Mouse (Mus musculus) intestine, embryonic 14.5 days (tissue): Measurements from ENCODE around the gene Tmem108. TPM values are rescaled to one million over a fixed set of nuclear protein-coding genes. Genes with fewer than 3 reads are reported as not detected.

Source experiments
- ATAC-seq: fragments of 200-750 bp; cut with Nextera tagmentation; replicated peaks from 2 replicates; pipeline ENCODE4 v1.8.0; 2017; ENCODE audit warnings: low read depth, moderate number of reproducible peaks, moderate TSS enrichment, moderate library complexity; ENCODE audit not compliant: low FRiP score, low TSS enrichment
- DNase-seq: peaks from one replicate; pipeline ENCODE4 v3.0.0-alpha.2; 2018; ENCODE audit warnings: low spot score
- H3K27ac ChIP-seq: fragments of 300-500 bp; sonication (generic); 2 replicates; pipeline ENCODE4 v1.5.1; 2014; ENCODE audit warnings: low read depth, mild to moderate bottlenecking, control low read depth
- H3K27me3 ChIP-seq: fragments of 300-500 bp; sonication (generic); replicated peaks from 2 replicates; pipeline ENCODE4 v1.6.1; 2014; ENCODE audit warnings: low read length, control low read depth; ENCODE audit not compliant: control insufficient read depth, insufficient read depth
- H3K36me3 ChIP-seq: fragments of 300-500 bp; sonication (generic); 2 replicates; pipeline ENCODE4 v1.6.1; 2014; ENCODE audit warnings: low read length, control low read depth; ENCODE audit not compliant: control insufficient read depth, insufficient read depth
- H3K4me1 ChIP-seq: fragments of 300-500 bp; sonication (generic); replicated peaks from 2 replicates; pipeline ENCODE4 v1.6.1; 2014; ENCODE audit warnings: low read length, control low read depth, mixed read lengths; ENCODE audit not compliant: control insufficient read depth, insufficient read depth
- H3K4me2 ChIP-seq: fragments of 300-500 bp; sonication (generic); 2 replicates; pipeline ENCODE4 v1.6.1; 2014; ENCODE audit warnings: low read length
- H3K4me3 ChIP-seq: fragments of 300-500 bp; sonication (generic); 2 replicates; pipeline ENCODE4 v1.5.1; 2014; ENCODE audit warnings: low read depth, low read length, control low read depth, mixed read lengths
- H3K9ac ChIP-seq: fragments of 300-500 bp; sonication (generic); 2 replicates; pipeline ENCODE4 v1.6.1; 2014; ENCODE audit warnings: mild to moderate bottlenecking, low read length
- H3K9me3 ChIP-seq: fragments of 300-500 bp; sonication (generic); 2 replicates; pipeline ENCODE4 v1.6.1; 2016; ENCODE audit warnings: low read length, control low read depth; ENCODE audit not compliant: control insufficient read depth
- WGBS: fragments of 180-500 bp; shearing (Covaris S2); extraction: QIAGEN DNeasy Blood & Tissue Kit; methylation state at CpG from one replicate; pipeline ENCODE4 v1.1.7; 2014; 5-methylcytosine and 5-hydroxymethylcytosine counted together
- polyA plus RNA-seq: library from polyadenylated mRNA; unstranded; fragments of >200 nt; fragmentation: Nextera tagmentation; extraction: Ambion mirVana; gene quantifications from 2 replicates; pipeline ENCODE4 v1.2.1, GENCODE M21; 2014

Tmem108 gene
- polyA plus RNA-seq, 1 experiment from 2014 or later, result 21.2 TPM

DNA sequence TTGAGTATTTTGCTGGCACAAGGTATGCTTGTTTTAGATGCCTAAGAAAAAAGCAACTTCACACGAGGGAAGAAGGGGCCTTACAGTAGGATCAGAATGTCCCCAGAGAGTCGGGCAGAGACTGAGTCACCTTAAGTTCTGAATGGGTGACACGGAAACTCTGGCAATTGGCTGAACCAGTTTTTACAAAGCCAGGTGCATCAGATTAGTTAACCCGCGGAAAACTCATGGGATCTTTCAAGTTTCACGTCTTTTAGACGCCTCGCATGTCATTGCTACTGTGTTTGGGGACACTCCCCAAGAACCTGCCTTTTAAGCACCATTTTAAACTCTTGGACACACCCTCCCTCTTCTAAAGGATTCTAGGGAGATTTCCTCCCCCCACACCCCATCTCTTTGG, 1.3 kb downstream of the Tmem108 start:
- no peak overlapping the region for H3K27ac ChIP-seq
- no peak overlapping the region for H3K9ac ChIP-seq
- ATAC-seq (no peak), DNase-seq (no peak)
- H3K4me2 ChIP-seq, result peak overlapping the region; percentile 96
- no peaks in the 10 kb centered on the region for H3K9me3 ChIP-seq
- peaks cover 19% of the 10 kb centered on the region for H3K27me3 ChIP-seq
- no peaks in the 10 kb centered on the region for H3K36me3 ChIP-seq
- peaks cover 5% of the 10 kb centered on the region; the same call in 1 of the 2 replicates for H3K4me1 ChIP-seq
- peak overlapping the region; percentile 67; the same call in 1 of the 2 replicates for H3K4me3 ChIP-seq
- 28% methylated on average over 8 of the region's 8 CpGs for WGBS

DNA sequence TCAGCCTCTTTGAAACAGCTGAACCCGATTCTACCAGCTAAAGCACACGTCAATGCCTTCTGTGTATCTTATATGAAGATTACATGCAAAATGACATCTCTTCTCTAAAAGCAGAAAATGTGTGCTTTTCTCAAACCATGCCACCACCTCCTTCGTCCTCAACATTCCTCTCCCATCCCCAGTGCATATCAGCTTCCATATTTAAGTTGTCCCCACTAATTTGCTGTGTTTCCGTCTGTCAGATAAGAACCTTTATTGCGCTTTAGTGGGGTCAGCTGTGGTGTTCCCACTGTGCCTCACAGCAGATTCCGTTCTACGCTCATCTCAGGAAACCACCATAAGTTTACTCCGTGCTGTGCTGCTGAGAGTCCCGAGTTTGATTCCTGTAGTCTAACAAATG, 1.8 kb downstream of the Tmem108 start:
- H3K4me2 ChIP-seq, result peak overlapping the region; percentile 96; the same call in 1 of the 2 replicates
- H3K9ac ChIP-seq, result no peak overlapping the region
- no peaks in the 10 kb centered on the region for H3K9me3 ChIP-seq
- H3K4me3 ChIP-seq, result no peak overlapping the region
- H3K4me1 ChIP-seq, result peaks cover 5% of the 10 kb centered on the region; the same call in 1 of the 2 replicates
- H3K27me3 ChIP-seq, result peaks cover 19% of the 10 kb centered on the region
- H3K27ac ChIP-seq, result no peak overlapping the region
- DNase-seq (no peak), ATAC-seq (no peak)
- WGBS, result 41% methylated on average over 9 of the region's 9 CpGs
- H3K36me3 ChIP-seq, result no peaks in the 10 kb centered on the region

DNA sequence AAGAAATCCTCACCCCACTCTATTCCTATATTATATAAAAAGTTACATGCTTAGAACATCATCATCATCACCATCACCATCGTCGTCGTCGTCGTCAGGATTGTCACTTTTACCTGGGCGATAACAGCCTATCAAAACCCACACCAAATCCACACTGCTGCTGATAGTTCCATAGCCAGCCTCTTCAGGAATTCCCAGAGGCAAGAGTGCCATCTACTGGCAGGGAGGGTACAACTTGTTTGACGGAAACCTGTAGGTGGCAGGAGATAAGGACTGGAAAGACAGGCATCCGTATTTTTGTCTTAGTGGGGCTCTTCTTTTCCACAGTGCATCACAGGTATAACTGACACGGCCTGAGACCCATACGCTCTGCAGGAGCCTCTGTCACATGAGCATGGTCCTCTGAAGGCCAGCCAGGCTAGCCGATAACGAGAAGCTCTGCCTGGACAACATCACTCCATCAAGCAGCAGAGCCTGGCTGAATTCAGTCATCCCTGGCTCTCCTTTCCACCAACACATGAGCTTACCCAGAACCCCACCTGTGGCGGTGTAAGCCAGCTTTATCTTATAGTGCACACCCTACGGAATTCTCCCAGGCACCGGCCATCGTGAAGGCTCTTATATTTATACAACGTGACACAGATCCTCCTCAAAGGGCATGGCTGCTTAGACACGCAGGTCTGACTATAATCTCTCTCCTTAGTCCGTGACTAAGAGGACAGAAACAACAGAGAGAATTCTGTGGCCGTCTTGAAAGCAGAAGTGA, 2.5 kb downstream of the Tmem108 start:
- Histone ChIP-seq H3K4me3 (no peak overlapping the region), H3K36me3 (no peaks in the 10 kb centered on the region), H3K9me3 (no peaks in the 10 kb centered on the region), H3K4me1 (peaks cover 5% of the 10 kb centered on the region; the same call in 1 of the 2 replicates), H3K27ac (no peak overlapping the region), H3K27me3 (peaks cover 19% of the 10 kb centered on the region), H3K4me2 (0 out of 2 replicates have a peak overlapping the region, but pooled peaks have one; percentile 1), H3K9ac (no peak overlapping the region)
- ATAC-seq, result no peak
- 6% methylated on average over 20 of the region's 20 CpGs for WGBS
- DNase-seq, result peak; percentile 86

DNA sequence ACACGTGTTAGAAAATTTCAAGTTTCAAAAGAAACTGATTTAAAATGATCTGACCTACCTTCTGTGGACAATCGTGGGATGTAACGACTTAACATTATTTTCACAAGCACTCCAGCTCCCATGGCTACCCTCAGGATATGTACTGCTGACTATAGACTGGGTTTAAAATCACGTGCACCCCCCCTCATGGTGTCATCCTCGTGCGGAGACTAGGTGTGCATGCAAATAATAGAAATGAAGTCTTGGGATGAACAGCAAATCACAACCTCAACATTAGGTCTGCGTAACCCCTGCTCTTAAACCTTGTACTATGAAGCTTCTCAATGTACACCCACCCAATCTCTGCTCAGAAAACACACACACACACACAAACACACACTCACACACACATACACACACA, 3.4 kb downstream of the Tmem108 start:
- Histone ChIP-seq H3K4me2 (no peak overlapping the region), H3K9ac (no peak overlapping the region), H3K27ac (no peak overlapping the region), H3K27me3 (peaks cover 19% of the 10 kb centered on the region), H3K9me3 (no peaks in the 10 kb centered on the region), H3K4me3 (no peak overlapping the region), H3K4me1 (peaks cover 5% of the 10 kb centered on the region; the same call in 1 of the 2 replicates), H3K36me3 (no peaks in the 10 kb centered on the region)
- no peak for ATAC-seq
- DNase-seq, result no peak
- WGBS, result 83% methylated on average over 7 of the region's 7 CpGs

DNA sequence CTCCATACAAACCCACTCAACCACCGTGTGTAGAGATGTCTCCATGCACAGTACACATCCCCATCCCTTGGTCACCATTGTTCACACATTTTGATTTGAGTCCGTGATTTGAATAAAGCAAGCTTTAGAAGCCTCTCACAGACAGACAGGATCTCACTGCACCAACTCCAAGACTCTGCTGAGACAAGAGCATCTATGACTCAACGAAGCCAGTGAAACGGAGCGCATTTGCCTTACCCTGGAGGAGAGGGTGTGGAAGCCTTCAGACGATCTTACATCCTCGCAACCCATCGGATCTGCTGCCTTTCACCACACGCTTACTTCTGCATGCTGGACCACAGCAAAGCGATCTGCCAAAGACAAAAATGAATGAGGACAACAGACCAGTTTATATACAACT, 9.0 kb downstream of the Tmem108 start:
- ATAC-seq, result no peak
- Histone ChIP-seq H3K36me3 (no peaks in the 10 kb centered on the region), H3K9ac (no peak overlapping the region), H3K4me3 (no peak overlapping the region), H3K27ac (no peak overlapping the region), H3K9me3 (no peaks in the 10 kb centered on the region), H3K4me1 (no peaks in the 10 kb centered on the region), H3K27me3 (no peaks in the 10 kb centered on the region), H3K4me2 (no peak overlapping the region)
- DNase-seq, result no peak
- whole genome bisulfite sequencing, result 91% methylated on average over 10 of the region's 10 CpGs

DNA sequence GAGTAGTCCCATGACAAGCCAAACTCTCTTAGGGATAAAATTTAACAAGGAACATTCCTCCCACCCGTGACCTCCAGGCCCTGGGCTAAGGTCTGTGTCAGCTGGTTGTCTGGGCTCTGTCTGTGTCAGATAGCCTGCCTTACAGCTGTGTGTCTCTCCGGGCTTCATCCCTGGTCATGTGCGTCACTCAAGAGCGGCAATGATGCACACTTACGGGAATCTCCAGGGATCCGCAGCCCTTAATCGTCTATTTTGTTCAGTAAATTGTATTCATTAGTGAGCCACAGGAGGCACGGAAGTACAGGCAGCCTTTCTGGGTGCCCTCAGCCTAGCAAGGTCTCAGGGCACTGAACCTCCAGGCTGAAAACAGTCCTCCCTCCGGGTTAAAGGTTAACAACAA, 10.1 kb downstream of the Tmem108 start:
- no peak overlapping the region for H3K9ac ChIP-seq
- no peaks in the 10 kb centered on the region for H3K4me1 ChIP-seq
- DNase-seq (no peak), ATAC-seq (no peak)
- H3K27ac ChIP-seq, result no peak overlapping the region
- H3K9me3 ChIP-seq, result no peaks in the 10 kb centered on the region
- no peak overlapping the region for H3K4me3 ChIP-seq
- no peaks in the 10 kb centered on the region for H3K36me3 ChIP-seq
- WGBS, result 47% methylated on average over 9 of the region's 9 CpGs
- H3K4me2 ChIP-seq, result no peak overlapping the region
- H3K27me3 ChIP-seq, result no peaks in the 10 kb centered on the region

DNA sequence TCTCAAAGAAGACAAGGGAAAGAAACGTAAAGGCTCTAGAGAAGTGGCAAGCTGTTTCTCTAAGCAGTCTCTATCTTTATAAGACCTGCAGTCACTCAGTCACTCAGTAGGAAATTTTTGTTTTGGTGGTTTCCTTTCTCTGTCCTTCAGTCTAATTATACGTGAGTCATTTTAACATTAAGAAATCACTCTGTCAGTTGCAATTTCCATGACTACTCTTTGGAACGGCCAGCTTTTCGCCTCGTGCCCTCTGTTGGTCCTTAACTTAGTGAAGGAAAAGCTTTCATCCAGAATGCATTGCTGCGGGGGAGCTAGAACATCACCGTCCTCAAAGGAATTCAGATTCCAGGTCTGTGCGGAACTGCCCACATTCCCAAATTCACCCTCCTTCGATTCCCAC, 11.1 kb downstream of the Tmem108 start:
- Histone ChIP-seq H3K36me3 (no peaks in the 10 kb centered on the region), H3K27ac (no peak overlapping the region), H3K9me3 (no peaks in the 10 kb centered on the region), H3K4me1 (no peaks in the 10 kb centered on the region), H3K9ac (no peak overlapping the region), H3K4me3 (no peak overlapping the region), H3K4me2 (no peak overlapping the region), H3K27me3 (no peaks in the 10 kb centered on the region)
- 86% methylated on average over 9 of the region's 9 CpGs for WGBS
- DNase-seq (no peak), ATAC-seq (no peak)

DNA sequence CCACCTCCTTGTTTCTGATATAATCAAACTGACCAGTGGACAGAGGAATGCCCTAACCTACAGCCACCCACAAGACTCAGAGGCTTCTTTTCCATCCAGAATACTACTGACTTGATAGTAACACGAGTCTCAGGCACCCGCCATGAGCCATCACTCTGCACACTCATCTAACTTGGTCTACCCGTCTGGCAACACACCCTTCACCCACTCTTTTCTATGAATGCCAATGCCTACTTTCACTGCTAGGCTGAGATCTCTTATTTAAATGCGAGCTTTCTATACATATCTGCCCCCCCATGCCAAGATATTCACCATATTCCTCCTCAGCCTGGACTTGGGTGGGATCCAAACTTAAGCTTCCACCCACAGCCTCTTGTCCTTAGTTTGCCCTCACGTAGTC, 15.0 kb downstream of the Tmem108 start:
- Histone ChIP-seq H3K9ac (no peak overlapping the region), H3K27me3 (no peaks in the 10 kb centered on the region), H3K36me3 (no peaks in the 10 kb centered on the region), H3K27ac (no peak overlapping the region), H3K9me3 (no peaks in the 10 kb centered on the region), H3K4me1 (no peaks in the 10 kb centered on the region), H3K4me2 (no peak overlapping the region), H3K4me3 (no peak overlapping the region)
- no peak for ATAC-seq
- no peak for DNase-seq
- 93% methylated on average over 5 of the region's 5 CpGs for WGBS

DNA sequence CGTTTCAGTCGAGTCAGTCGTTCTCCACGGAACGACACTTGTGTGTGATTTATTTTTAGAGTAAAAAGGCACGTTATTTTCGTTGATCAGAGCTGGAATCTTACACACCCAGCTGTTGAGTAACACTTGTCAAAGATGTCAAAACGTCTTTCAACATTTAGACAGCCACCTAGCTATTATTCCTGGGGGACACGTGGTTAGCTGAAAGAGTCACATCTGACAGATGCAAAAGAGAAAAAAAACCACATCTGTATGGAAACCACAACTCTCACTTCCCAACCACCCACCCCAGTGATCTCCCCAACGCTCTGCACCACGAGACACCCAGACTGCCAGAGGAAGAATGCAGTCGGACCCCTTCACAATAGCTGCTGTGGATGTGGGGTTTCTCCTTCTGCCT, 21.5 kb downstream of the Tmem108 start:
- H3K4me3 ChIP-seq, result no peak overlapping the region
- no peak for ATAC-seq
- no peak overlapping the region for H3K9ac ChIP-seq
- DNase-seq, result no peak
- no peaks in the 10 kb centered on the region for H3K27me3 ChIP-seq
- H3K4me1 ChIP-seq, result no peaks in the 10 kb centered on the region
- H3K36me3 ChIP-seq, result no peaks in the 10 kb centered on the region
- 67% methylated on average over 12 of the region's 12 CpGs for WGBS
- H3K27ac ChIP-seq, result no peak overlapping the region
- H3K4me2 ChIP-seq, result no peak overlapping the region
- H3K9me3 ChIP-seq, result no peaks in the 10 kb centered on the region
